In the genomic region with DNA sequence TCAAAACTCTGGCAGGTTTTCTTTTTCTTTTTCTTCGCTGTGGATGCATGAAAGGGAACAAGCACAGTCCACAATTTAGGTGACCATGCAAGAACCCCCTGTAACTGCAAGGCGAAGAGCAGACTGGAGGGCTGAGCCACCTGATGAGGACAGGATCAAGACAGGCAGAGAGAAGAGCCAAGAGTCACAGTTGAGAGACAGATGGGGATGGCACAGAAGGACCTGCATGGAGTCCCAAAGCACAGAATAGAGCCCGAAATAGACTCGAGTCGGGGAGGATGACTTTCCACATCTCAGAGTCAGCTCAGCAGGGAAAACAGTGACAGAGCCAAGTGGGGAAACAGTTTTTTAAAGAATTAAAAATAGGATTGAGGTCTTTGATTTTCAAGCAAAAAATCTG, we compare ENCODE assay signal across 13 mouse cellular contexts. TPM values are rescaled to one million over a fixed set of nuclear protein-coding genes. Genes with fewer than 3 reads are reported as not detected.
A peak's percentile ranks its signal among the peaks of the same experiment; 100 is the strongest.
DNase-seq lines count a peak whose midpoint lies in the region; ATAC-seq and TF ChIP-seq lines count a peak whose summit lies in the region.
"Had no signal": no experiment of that assay in that cellular context is flagged by ENCODE, and none has a peak within 500 bp of the region (broad histone marks: within the 10 kb centered on the region; RNA-seq: fewer than 3 reads in every experiment).

No protein-coding gene starts in this region.

- WGBS in hindbrain, embryonic 15.5 days = 60% methylated on average over 5 of the region's 5 CpGs
- 80% methylated on average over 5 of the region's 5 CpGs for WGBS in hindbrain, embryonic 12.5 days
- 53% methylated on average over 5 of the region's 5 CpGs for WGBS in lung, embryonic 14.5 days

- H3K4me1 ChIP-seq in hindbrain, embryonic 15.5 days (replicated peaks) = 0 out of 2 replicates have a peak, but pooled peaks cover 3% of the 10 kb centered on the region
- H3K4me1 ChIP-seq in hindbrain, embryonic 12.5 days = no peaks in the 10 kb centered on the region
- no peaks in the 10 kb centered on the region for H3K4me1 ChIP-seq in lung, embryonic 14.5 days (ENCODE audit: insufficient read depth)
- H3K4me1 ChIP-seq: embryonic facial prominence, embryonic 10.5 days; heart, embryonic 13.5 days had no signal

- no peak for ATAC-seq in hindbrain, embryonic 15.5 days (ENCODE audit: low FRiP score, low read depth)
- ATAC-seq in hindbrain, embryonic 12.5 days (ENCODE audit: low FRiP score) = no peak
- ATAC-seq in lung, embryonic 14.5 days (ENCODE audit: insufficient read depth) = no peak
- ATAC-seq: intestine, postnatal 0 days had no signal

- TF ChIP-seq CTCF in lung, embryonic 14.5 days (IDR thresholded peaks at IDR 0.05; ENCODE audit: low read depth) = no peak

- peak; percentile 25 for DNase-seq in cerebellum, adult 8-10 months
- DNase-seq in cerebellum, postnatal 4 days (ENCODE audit: low spot score in 2 of 2) = no peak
- DNase-seq in lung, embryonic 14.5 days = no peak
- DNase-seq in lung, postnatal 14 days = no peak
- peak; percentile 44 to 64 for DNase-seq in cerebellum, postnatal 14 days
- no peak for DNase-seq in heart, postnatal 4 days

- no peaks in the 10 kb centered on the region for H3K36me3 ChIP-seq in hindbrain, embryonic 15.5 days
- peaks cover 20% of the 10 kb centered on the region for H3K36me3 ChIP-seq in hindbrain, embryonic 12.5 days
- peaks cover 36% of the 10 kb centered on the region; the same call in 1 of the 2 replicates for H3K36me3 ChIP-seq in lung, embryonic 14.5 days (ENCODE audit: insufficient read depth)

- no peak overlapping the region for H3K4me2 ChIP-seq in hindbrain, embryonic 15.5 days
- no peak overlapping the region for H3K4me2 ChIP-seq in hindbrain, embryonic 12.5 days (replicated peaks)
- no peak overlapping the region for H3K4me2 ChIP-seq in lung, embryonic 14.5 days
- H3K4me2 ChIP-seq: heart, embryonic 13.5 days had no signal

- no peaks in the 10 kb centered on the region for H3K27me3 ChIP-seq in hindbrain, embryonic 15.5 days
- no peaks in the 10 kb centered on the region for H3K27me3 ChIP-seq in hindbrain, embryonic 12.5 days
- no peaks in the 10 kb centered on the region for H3K27me3 ChIP-seq in lung, embryonic 14.5 days (ENCODE audit: insufficient read depth, low read length)
- H3K27me3 ChIP-seq: heart, embryonic 13.5 days had no signal

- peak overlapping the region; percentile 23; the same call in 1 of the 2 replicates for H3K27ac ChIP-seq in hindbrain, embryonic 15.5 days (replicated peaks)
- H3K27ac ChIP-seq in hindbrain, embryonic 12.5 days = no peak overlapping the region
- H3K27ac ChIP-seq in lung, embryonic 14.5 days (ENCODE audit: low read depth) = 0 out of 2 replicates have a peak overlapping the region, but pooled peaks have one; percentile 12
- H3K27ac ChIP-seq: embryonic facial prominence, embryonic 10.5 days; heart, adult 2 months; heart, embryonic 13.5 days; layer of hippocampus, adult 2 months had no signal

- H3K9ac ChIP-seq in hindbrain, embryonic 15.5 days = no peak overlapping the region
- no peak overlapping the region for H3K9ac ChIP-seq in hindbrain, embryonic 12.5 days
- H3K9ac ChIP-seq in lung, embryonic 14.5 days = no peak overlapping the region
- H3K9ac ChIP-seq: heart, embryonic 13.5 days had no signal

- no peak overlapping the region for H3K4me3 ChIP-seq in hindbrain, embryonic 15.5 days
- H3K4me3 ChIP-seq in hindbrain, embryonic 12.5 days = no peak overlapping the region
- no peak overlapping the region for H3K4me3 ChIP-seq in lung, embryonic 14.5 days (ENCODE audit: low read depth, low read length)
- H3K4me3 ChIP-seq: embryonic facial prominence, embryonic 10.5 days; heart, adult 2 months; heart, embryonic 13.5 days; layer of hippocampus, adult 2 months had no signal

- H3K9me3 ChIP-seq in hindbrain, embryonic 15.5 days = no peaks in the 10 kb centered on the region
- H3K9me3 ChIP-seq in hindbrain, embryonic 12.5 days (replicated peaks) = no peaks in the 10 kb centered on the region
- H3K9me3 ChIP-seq in lung, embryonic 14.5 days (ENCODE audit: low read depth, low read length) = no peaks in the 10 kb centered on the region
- H3K9me3 ChIP-seq: embryonic facial prominence, embryonic 10.5 days; heart, embryonic 13.5 days had no signal

RNA-seq across cellular contexts. Expression of a gene that starts 50.9 kb away (rescaled TPM):
- 41.8 and 42.9 TPM in 2 replicates for polyA plus RNA-seq in hindbrain, embryonic 15.5 days (2015; fragmentation: Nextera tagmentation; extraction: Ambion mirVana)
- 30.5 and 32.5 TPM in 2 replicates for polyA plus RNA-seq in hindbrain, embryonic 12.5 days (2016; fragmentation: Nextera tagmentation; extraction: Ambion mirVana)
- polyA plus RNA-seq in lung, embryonic 14.5 days (2014; fragmentation: Nextera tagmentation; extraction: Ambion mirVana) = 26.5 and 31.0 TPM in 2 replicates
- 10 to 100 TPM in 1 of 2 experiments, 1 to 10 TPM in 1; 5.5 to 11.8 TPM for total RNA-seq in heart, postnatal 4 days (2021)

Comparison
In these comparisons a context has a peak if more than half of its experiments do, and no peak if none do; other contexts are left out.
1. DNase-seq: peak in cerebellum, adult 8-10 months (single experiment) and cerebellum, postnatal 14 days (2 of 2); none in cerebellum, postnatal 4 days (0 of 2), lung, embryonic 14.5 days (single experiment), lung, postnatal 14 days (single experiment) and heart, postnatal 4 days (single experiment).